Comparison of ENCODE assay signal across 9 mouse cellular contexts in the genomic region with DNA sequence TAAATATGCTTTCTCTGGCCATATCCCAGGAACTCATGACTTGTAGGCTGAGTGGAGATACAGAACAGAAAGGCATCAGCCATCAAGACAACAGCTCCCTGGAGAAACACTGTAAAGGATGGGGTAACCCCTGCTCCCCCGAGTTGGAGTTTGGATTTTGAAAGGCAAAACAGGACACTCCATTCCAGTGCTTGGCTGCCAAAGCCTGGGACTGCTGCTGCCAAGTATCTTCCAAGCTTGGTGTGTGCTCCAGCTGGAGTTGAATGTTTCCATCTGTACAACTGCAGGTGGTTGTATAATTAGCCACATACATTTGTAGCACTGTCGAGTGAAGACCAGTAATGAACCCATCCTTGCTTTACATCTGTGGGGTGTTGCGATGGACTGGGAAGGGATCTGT.
DNase-seq lines count a peak whose midpoint lies in the region; ATAC-seq and TF ChIP-seq lines count a peak whose summit lies in the region.
"Had no signal": no experiment of that assay in that cellular context is flagged by ENCODE, and none has a peak within 500 bp of the region (broad histone marks: within the 10 kb centered on the region; RNA-seq: fewer than 3 reads in every experiment).

No protein-coding gene starts in this region.

- TF ChIP-seq EP300 in liver, postnatal 0 days (IDR thresholded peaks at IDR 0.05; ENCODE audit: low read depth), result no peak

- ATAC-seq in liver, postnatal 0 days, result no peak
- no peak for ATAC-seq in granulocyte monocyte progenitor cell, adult 5-6 weeks (replicated peaks; ENCODE audit: poor library complexity, severe bottlenecking)

- H3K36me3 ChIP-seq in liver, adult 2 months (ENCODE audit: control insufficient read depth, insufficient read depth, low read length), result no peaks in the 10 kb centered on the region
- H3K36me3 ChIP-seq in liver, postnatal 0 days (replicated peaks; ENCODE audit: insufficient read depth, low read length), result no peaks in the 10 kb centered on the region
- H3K36me3 ChIP-seq in midbrain, embryonic 10.5 days, result no peaks in the 10 kb centered on the region
- H3K36me3 ChIP-seq: liver, embryonic 13.5 days had no signal

- TF ChIP-seq POLR2A in liver, adult 2 months (IDR thresholded peaks at IDR 0.05; ENCODE audit: extremely low read depth, insufficient read depth, low read length), result no peak

- H3K27ac ChIP-seq in liver, adult 2 months (replicated peaks; ENCODE audit: insufficient read depth, low read depth, low read length), result no peak overlapping the region
- no peak overlapping the region for H3K27ac ChIP-seq in liver, postnatal 0 days (ENCODE audit: low read depth)
- no peak overlapping the region for H3K27ac ChIP-seq in midbrain, embryonic 10.5 days (replicated peaks)
- H3K27ac ChIP-seq: liver, embryonic 13.5 days had no signal

- no peak overlapping the region for H3K4me3 ChIP-seq in liver, adult 2 months (ENCODE audit: insufficient read depth, low read depth, low read length)
- H3K4me3 ChIP-seq in liver, postnatal 0 days (ENCODE audit: low read depth, low read length), result no peak overlapping the region
- no peak overlapping the region for H3K4me3 ChIP-seq in midbrain, embryonic 10.5 days
- H3K4me3 ChIP-seq: liver, embryonic 13.5 days had no signal

- no peaks in the 10 kb centered on the region for H3K4me1 ChIP-seq in liver, adult 2 months (ENCODE audit: control insufficient read depth, insufficient read depth, low read length)
- H3K4me1 ChIP-seq in liver, postnatal 0 days (ENCODE audit: insufficient read depth), result no peaks in the 10 kb centered on the region
- H3K4me1 ChIP-seq in midbrain, embryonic 10.5 days, result no peaks in the 10 kb centered on the region
- H3K4me1 ChIP-seq: liver, embryonic 13.5 days had no signal

- no peak overlapping the region for H3K9ac ChIP-seq in liver, adult 2 months (ENCODE audit: low read depth, low read length)
- H3K9ac ChIP-seq in liver, postnatal 0 days (replicated peaks), result no peak overlapping the region
- H3K9ac ChIP-seq: liver, embryonic 13.5 days had no signal

- no peaks in the 10 kb centered on the region for H3K9me3 ChIP-seq in liver, postnatal 0 days (ENCODE audit: low read length)
- no peaks in the 10 kb centered on the region for H3K9me3 ChIP-seq in midbrain, embryonic 10.5 days (replicated peaks)
- H3K9me3 ChIP-seq: liver, embryonic 13.5 days had no signal

- H3K27me3 ChIP-seq in liver, adult 2 months (ENCODE audit: control insufficient read depth, insufficient read depth, low read length), result no peaks in the 10 kb centered on the region
- no peaks in the 10 kb centered on the region for H3K27me3 ChIP-seq in liver, postnatal 0 days (ENCODE audit: insufficient read depth, low read length)
- H3K27me3 ChIP-seq in midbrain, embryonic 10.5 days (ENCODE audit: low read depth, poor library complexity, severe bottlenecking), result no peaks in the 10 kb centered on the region
- H3K27me3 ChIP-seq: liver, embryonic 13.5 days had no signal

- no peaks in the 10 kb centered on the region for H3K79me2 ChIP-seq in liver, adult 2 months (ENCODE audit: control insufficient read depth, insufficient read depth, low read length)

- intact Hi-C loops in heart, postnatal 14 days (cut with DNase I), result no loop called here
- intact Hi-C loops in left cerebral cortex, postnatal 25 days (cut with DNase I), result no loop called here

- 84% methylated on average over 3 of the region's 3 CpGs for WGBS in liver, adult 2 months
- WGBS in liver, postnatal 0 days (ENCODE audit: insufficient replicate concordance), result 69% methylated on average over 3 of the region's 3 CpGs
- WGBS in midbrain, embryonic 10.5 days, result 84% methylated on average over 3 of the region's 3 CpGs

- H3K4me2 ChIP-seq in liver, postnatal 0 days (ENCODE audit: low read depth, low read length), result no peak overlapping the region
- H3K4me2 ChIP-seq: liver, embryonic 13.5 days had no signal

- DNase-seq in liver, adult 2 months (ENCODE audit: extremely low read depth, low read depth, low spot score), result peak; percentile 7
- no peak for DNase-seq in liver, postnatal 0 days
- DNase-seq in cerebellum, postnatal 25 days, result peak; percentile 13 to 31
- peak; percentile 40 to 44 for DNase-seq in heart, postnatal 14 days
- peak; percentile 65 to 92 for DNase-seq in left cerebral cortex, postnatal 25 days (ENCODE audit: low spot score in 2 of 2)
- no peak for DNase-seq in midbrain, embryonic 10.5 days (ENCODE audit: low spot score)
- DNase-seq in B cell, adult 2 months, result no peak
- DNase-seq: liver, embryonic 13.5 days had no signal

- TF ChIP-seq CTCF in liver, adult 2 months (IDR thresholded peaks at IDR 0.05; ENCODE audit: low read depth, low read length), result no peak
- no peak for TF ChIP-seq CTCF in liver, postnatal 0 days (IDR thresholded peaks at IDR 0.05; ENCODE audit: low read depth)

Comparison
In these comparisons a context has a peak if more than half of its experiments do, and no peak if none do; other contexts are left out.
1. DNase-seq: peak in liver, adult 2 months (single experiment), cerebellum, postnatal 25 days (2 of 2), heart, postnatal 14 days (2 of 2) and left cerebral cortex, postnatal 25 days (2 of 2); none in liver, postnatal 0 days (single experiment), midbrain, embryonic 10.5 days (single experiment) and B cell, adult 2 months (0 of 2).